In the genomic region with DNA sequence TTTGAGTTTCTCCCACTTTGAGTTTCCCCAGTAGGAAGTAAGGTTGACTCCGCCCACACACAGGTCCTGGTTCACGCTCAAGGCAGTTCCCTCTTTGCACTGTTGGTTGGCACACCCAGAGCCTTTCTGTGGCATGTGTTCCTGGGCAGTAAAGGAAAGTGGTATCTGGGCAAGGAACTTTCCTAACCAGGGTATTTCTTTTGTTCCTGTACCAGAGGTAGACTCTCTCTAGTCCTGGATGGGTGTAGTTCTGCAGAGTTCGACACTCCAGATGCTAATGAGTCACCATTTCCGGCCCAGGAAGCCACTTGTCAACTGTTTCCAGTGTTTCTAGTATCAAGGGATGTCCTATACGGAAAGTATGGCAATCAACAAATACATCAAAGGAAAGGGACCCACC, we compare ENCODE assay signal across 7 mouse cellular contexts. TPM values are rescaled to one million over a fixed set of nuclear protein-coding genes. Genes with fewer than 3 reads are reported as not detected.
DNase-seq lines count a peak whose midpoint lies in the region; ATAC-seq lines count a peak whose summit lies in the region.

No protein-coding gene starts in this region.

- peaks cover 7% of the 10 kb centered on the region; the same call in 1 of the 2 replicates for H3K4me1 ChIP-seq in neural tube, embryonic 14.5 days (ENCODE audit: control insufficient read depth, insufficient read depth, low read length)
- peaks cover 16% of the 10 kb centered on the region for H3K4me1 ChIP-seq in forebrain, embryonic 16.5 days (replicated peaks; ENCODE audit: control insufficient read depth, insufficient read depth, low read length)

- peak; percentile 8 to 9 for DNase-seq in B cell, adult 2 months
- peak; percentile 37 for DNase-seq in NIH3T3 (ENCODE audit: low read depth)
- peak; percentile 23 to 27 for DNase-seq in heart, postnatal 14 days
- DNase-seq in kidney, postnatal 4 days = peak; percentile 42 to 58
- DNase-seq in gastrocnemius, postnatal 25 days = no peak

- H3K36me3 ChIP-seq in neural tube, embryonic 14.5 days (ENCODE audit: control insufficient read depth, insufficient read depth, low read length) = no peaks in the 10 kb centered on the region
- H3K36me3 ChIP-seq in forebrain, embryonic 16.5 days (ENCODE audit: control insufficient read depth, insufficient read depth) = no peaks in the 10 kb centered on the region

- H3K4me3 ChIP-seq in neural tube, embryonic 14.5 days (ENCODE audit: low read depth, low read length) = peak overlapping the region; percentile 2; the same call in 1 of the 2 replicates
- no peak overlapping the region for H3K4me3 ChIP-seq in forebrain, embryonic 16.5 days (replicated peaks; ENCODE audit: low read length)

- peak overlapping the region; percentile 33 for H3K4me2 ChIP-seq in neural tube, embryonic 14.5 days (ENCODE audit: low read depth, low read length)
- no peak overlapping the region for H3K4me2 ChIP-seq in forebrain, embryonic 16.5 days (ENCODE audit: low read length)

- no peak overlapping the region for H3K27ac ChIP-seq in neural tube, embryonic 14.5 days (ENCODE audit: low read depth, low read length)
- no peak overlapping the region for H3K27ac ChIP-seq in forebrain, embryonic 16.5 days (ENCODE audit: low read length)

- no peaks in the 10 kb centered on the region for H3K9me3 ChIP-seq in neural tube, embryonic 14.5 days (ENCODE audit: control insufficient read depth, low read length)
- H3K9me3 ChIP-seq in forebrain, embryonic 16.5 days (ENCODE audit: control insufficient read depth, low read length) = no peaks in the 10 kb centered on the region

- intact Hi-C loops in heart, postnatal 14 days (cut with DNase I) = loop anchor here (2.0 to 10.0 kb wide), 2 partner anchors 25 to 313 kb away; partner anchors contain the start of gene Fbxw10

- no peaks in the 10 kb centered on the region for H3K27me3 ChIP-seq in neural tube, embryonic 14.5 days (ENCODE audit: control insufficient read depth, insufficient read depth, low read length)
- H3K27me3 ChIP-seq in forebrain, embryonic 16.5 days (replicated peaks; ENCODE audit: control insufficient read depth, insufficient read depth, low read length) = no peaks in the 10 kb centered on the region

- H3K9ac ChIP-seq in neural tube, embryonic 14.5 days (replicated peaks; ENCODE audit: low read depth, low read length) = no peak overlapping the region
- no peak overlapping the region for H3K9ac ChIP-seq in forebrain, embryonic 16.5 days (replicated peaks; ENCODE audit: low read depth, low read length)

- ATAC-seq in neural tube, embryonic 14.5 days (ENCODE audit: low read depth) = no peak
- no peak for ATAC-seq in forebrain, embryonic 16.5 days

- WGBS in neural tube, embryonic 14.5 days = 81% methylated on average over 5 of the region's 5 CpGs
- 77% methylated on average over 5 of the region's 5 CpGs for WGBS in forebrain, embryonic 16.5 days

RNA-seq across cellular contexts. Expression of gene Trim16, which starts 1.9 kb away (rescaled TPM):
- 1 to 10 TPM; 5.8 to 6.7 TPM for total RNA-seq in heart, postnatal 14 days (2021)
- 9.5 and 10.1 TPM in 2 replicates for polyA plus RNA-seq in neural tube, embryonic 14.5 days (2014; fragmentation: Nextera tagmentation; extraction: Ambion mirVana)
- polyA plus RNA-seq in forebrain, embryonic 16.5 days (2015; fragmentation: Nextera tagmentation; extraction: Ambion mirVana) = 4.8 and 5.8 TPM in 2 replicates
- 10 to 100 TPM; 31.4 to 37.4 TPM for total RNA-seq in gastrocnemius, postnatal 25 days (2021)

RNA-seq across cellular contexts. Expression of gene Fbxw10, which starts 25.0 kb away (rescaled TPM):
- under 1 TPM; 0.43 to 0.49 TPM for total RNA-seq in heart, postnatal 14 days (2021)
- 0.16 and 0.19 TPM in 2 replicates for polyA plus RNA-seq in neural tube, embryonic 14.5 days (2014; fragmentation: Nextera tagmentation; extraction: Ambion mirVana)
- polyA plus RNA-seq in forebrain, embryonic 16.5 days (2015; fragmentation: Nextera tagmentation; extraction: Ambion mirVana) = 0.21 and 0.25 TPM in 2 replicates
- total RNA-seq in gastrocnemius, postnatal 25 days (2021) = under 1 TPM; 0.10 to 0.21 TPM

RNA-seq across cellular contexts. Expression of gene Zfp286, which starts 32.6 kb away (rescaled TPM):
- total RNA-seq in heart, postnatal 14 days (2021) = 1 to 10 TPM; 1.0 to 1.4 TPM
- 30.8 and 33.8 TPM in 2 replicates for polyA plus RNA-seq in neural tube, embryonic 14.5 days (2014; fragmentation: Nextera tagmentation; extraction: Ambion mirVana)
- 38.8 and 39.6 TPM in 2 replicates for polyA plus RNA-seq in forebrain, embryonic 16.5 days (2015; fragmentation: Nextera tagmentation; extraction: Ambion mirVana)
- 1 to 10 TPM in 1 of 2 experiments, under 1 TPM in 1; 0.95 to 1.1 TPM for total RNA-seq in gastrocnemius, postnatal 25 days (2021)

RNA-seq across cellular contexts. Expression of gene Tvp23b, which starts 57.4 kb away (rescaled TPM):
- total RNA-seq in heart, postnatal 14 days (2021) = 10 to 100 TPM; 18.5 to 19.2 TPM
- polyA plus RNA-seq in neural tube, embryonic 14.5 days (2014; fragmentation: Nextera tagmentation; extraction: Ambion mirVana) = 45.3 and 45.6 TPM in 2 replicates
- polyA plus RNA-seq in forebrain, embryonic 16.5 days (2015; fragmentation: Nextera tagmentation; extraction: Ambion mirVana) = 55.0 and 64.9 TPM in 2 replicates
- 1 to 10 TPM; 6.7 to 8.0 TPM for total RNA-seq in gastrocnemius, postnatal 25 days (2021)

Comparison
In these comparisons a context has a peak if more than half of its experiments do, and no peak if none do; other contexts are left out.
1. RNA of gene Trim16, which starts 1.9 kb away (total RNA-seq): 31.4 to 37.4 TPM in gastrocnemius, postnatal 25 days; 5.8 to 6.7 TPM in heart, postnatal 14 days; every median in the first group is over 4 times any median in the second.